Mouse (Mus musculus): ENCODE data around the gene Ranbp1.

- TF ChIP-seq TAL1 (IDR thresholded peaks at IDR 0.05; ENCODE audit: low read length) (no peak), GATA1 (IDR thresholded peaks at IDR 0.05; ENCODE audit: low read length) (no peak)
Measured at GRCm38 (mm10) chr16:18250828-18251790, 2.6 kb upstream of the Ranbp1 start.
